Mouse (Mus musculus) 3T3-L1 (cell line): ENCODE results near the gene 4921504E06Rik.

Source experiments
- DNase-seq: peaks from one replicate; pipeline ENCODE4 v3.0.0-alpha.2; 2015; ENCODE audit warnings: low read depth, low spot score

Gene 4921504E06Rik

GRCm38 (mm10) chr2:19505744-19506143 is 48.0 kb downstream of the 4921504E06Rik start:
- DNase-seq, result no peak

GRCm38 (mm10) chr2:19490262-19490661 is 63.5 kb downstream of the 4921504E06Rik start:
- no peak for DNase-seq

- DNase-seq, result no peak
Measured at GRCm38 (mm10) chr2:19461940-19462339, 91.8 kb downstream of the 4921504E06Rik start.

- no peak for DNase-seq
Measured at GRCm38 (mm10) chr2:19458785-19459184, 94.9 kb downstream of the 4921504E06Rik start.

GRCm38 (mm10) chr2:19455857-19456482 is 97.7 kb downstream of the 4921504E06Rik start:
- DNase-seq, result no peak

GRCm38 (mm10) chr2:19455228-19455627 is 98.5 kb downstream of the 4921504E06Rik start:
- DNase-seq, result peak; percentile 2

GRCm38 (mm10) chr2:19452531-19453055 is 101.1 kb downstream of the 4921504E06Rik start:
- DNase-seq, result no peak

- no peak for DNase-seq
Measured at GRCm38 (mm10) chr2:19449308-19449707, 104.4 kb downstream of the 4921504E06Rik start.

- no peak for DNase-seq
Measured at GRCm38 (mm10) chr2:19448042-19448700, 105.5 kb downstream of the 4921504E06Rik start.

- DNase-seq, result no peak
Measured at GRCm38 (mm10) chr2:19446746-19447145, 107.0 kb downstream of the 4921504E06Rik start.

- no peak for DNase-seq
Measured at GRCm38 (mm10) chr2:19445871-19446501, 107.7 kb downstream of the 4921504E06Rik start.

- no peak for DNase-seq
Measured at GRCm38 (mm10) chr2:19444931-19445831, 108.5 kb downstream of the 4921504E06Rik start, which contains the start of gene Ptf1a. Ptf1a (plus strand) TSS chr2:19445663.

- DNase-seq, result no peak
Measured at GRCm38 (mm10) chr2:19444346-19444745, 109.4 kb downstream of the 4921504E06Rik start.

GRCm38 (mm10) chr2:19431614-19432323 is 121.9 kb downstream of the 4921504E06Rik start:
- no peak for DNase-seq

- no peak for DNase-seq
Measured at GRCm38 (mm10) chr2:19431186-19431585, 122.5 kb downstream of the 4921504E06Rik start.

- DNase-seq, result no peak
Measured at GRCm38 (mm10) chr2:19430746-19431145, 123.0 kb downstream of the 4921504E06Rik start.

GRCm38 (mm10) chr2:19429691-19430690 is 123.7 kb downstream of the 4921504E06Rik start:
- no peak for DNase-seq

GRCm38 (mm10) chr2:19429031-19429430 is 124.7 kb downstream of the 4921504E06Rik start:
- peak; percentile 50 for DNase-seq

- DNase-seq, result no peak
Measured at GRCm38 (mm10) chr2:19423086-19423485, 130.6 kb downstream of the 4921504E06Rik start.
